Mouse (Mus musculus) midbrain, embryonic 11.5 days (tissue): Measurements from ENCODE around the gene Ahcyl2. TPM values are rescaled to one million over a fixed set of nuclear protein-coding genes. Genes with fewer than 3 reads are reported as not detected.

Experiments
- ATAC-seq: fragments of 200-750 bp; cut with Nextera tagmentation; 2 replicates; pipeline ENCODE4 v1.8.0; 2017; ENCODE audit warnings: moderate TSS enrichment, moderate library complexity; ENCODE audit not compliant: low FRiP score
- DNase-seq: peaks from one replicate; pipeline ENCODE4 v3.0.0; 2015; ENCODE audit warnings: low spot score; ENCODE audit errors: missing footprints
- H3K27ac ChIP-seq: fragments of 300-500 bp; sonication (generic); 2 replicates; pipeline ENCODE4 v1.5.1; 2014; ENCODE audit warnings: low read depth, low read length
- H3K27me3 ChIP-seq: fragments of 300-500 bp; sonication (generic); 2 replicates; pipeline ENCODE4 v1.6.1; 2014; ENCODE audit warnings: mild to moderate bottlenecking, low read length, moderate library complexity, mixed read lengths; ENCODE audit not compliant: control insufficient read depth, insufficient read depth
- H3K36me3 ChIP-seq: fragments of 300-500 bp; sonication (generic); 2 replicates; pipeline ENCODE4 v1.6.1; 2014; ENCODE audit warnings: mild to moderate bottlenecking, low read length, moderate library complexity, mixed read lengths; ENCODE audit not compliant: control insufficient read depth, insufficient read depth
- H3K4me1 ChIP-seq: fragments of 300-500 bp; sonication (generic); 2 replicates; pipeline ENCODE4 v1.6.1; 2014; ENCODE audit warnings: low read length; ENCODE audit not compliant: control insufficient read depth, insufficient read depth
- H3K4me2 ChIP-seq: fragments of 300-500 bp; sonication (generic); 2 replicates; pipeline ENCODE4 v1.6.1; 2014; ENCODE audit warnings: mild to moderate bottlenecking, moderate library complexity
- H3K4me3 ChIP-seq: fragments of 300-500 bp; sonication (generic); 2 replicates; pipeline ENCODE4 v1.5.1; 2014; ENCODE audit warnings: low read depth, low read length
- H3K9ac ChIP-seq: fragments of 300-500 bp; sonication (generic); 2 replicates; pipeline ENCODE4 v1.6.1; 2014; ENCODE audit warnings: low read length
- H3K9me3 ChIP-seq: fragments of 300-500 bp; sonication (generic); 2 replicates; pipeline ENCODE4 v1.6.1; 2016; ENCODE audit warnings: low read length; ENCODE audit not compliant: control insufficient read depth
- WGBS: fragments of 180-500 bp; shearing (Covaris S2); extraction: QIAGEN DNeasy Blood & Tissue Kit; methylation state at CpG from one replicate; pipeline ENCODE4 v1.1.7; 2014; 5-methylcytosine and 5-hydroxymethylcytosine counted together
- polyA plus RNA-seq: library from polyadenylated mRNA; unstranded; fragments of >200 nt; fragmentation: Nextera tagmentation; extraction: Ambion mirVana; gene quantifications from 2 replicates; pipeline ENCODE4 v1.2.1, GENCODE M21; 2014

Gene Ahcyl2
- polyA plus RNA-seq, 1 experiment from 2014 or later: 11.3 TPM

GRCm38 (mm10) chr6:29866935-29867724, 99.3 kb downstream of the Ahcyl2 start:
- Histone ChIP-seq H3K4me1 (no peaks in the 10 kb centered on the region), H3K9ac (no peak overlapping the region), H3K27ac (no peak overlapping the region), H3K9me3 (no peaks in the 10 kb centered on the region), H3K36me3 (no peaks in the 10 kb centered on the region), H3K4me3 (no peak overlapping the region), H3K27me3 (no peaks in the 10 kb centered on the region), H3K4me2 (no peak overlapping the region)
- DNase-seq: no peak
- no peak for ATAC-seq
- 83% methylated on average over 9 of the region's 9 CpGs for WGBS

GRCm38 (mm10) chr6:29868341-29868895, 100.6 kb downstream of the Ahcyl2 start:
- no peak for DNase-seq
- WGBS: 64% methylated on average over 2 of the region's 2 CpGs

GRCm38 (mm10) chr6:29873654-29874053, 105.8 kb downstream of the Ahcyl2 start:
- Histone ChIP-seq H3K27ac (no peak overlapping the region), H3K9ac (no peak overlapping the region), H3K4me2 (no peak overlapping the region), H3K27me3 (no peaks in the 10 kb centered on the region), H3K4me3 (no peak overlapping the region), H3K9me3 (no peaks in the 10 kb centered on the region), H3K36me3 (no peaks in the 10 kb centered on the region), H3K4me1 (no peaks in the 10 kb centered on the region)
- WGBS: 72% methylated on average over 2 of the region's 2 CpGs
- ATAC-seq (no peak), DNase-seq (no peak)

More at GRCm38 (mm10) chr6:29868341-29868895, 100.6 kb downstream of the Ahcyl2 start:
- ATAC-seq: no peak
- Histone ChIP-seq H3K4me3 (no peak overlapping the region), H3K9me3 (no peaks in the 10 kb centered on the region), H3K4me1 (no peaks in the 10 kb centered on the region), H3K36me3 (no peaks in the 10 kb centered on the region), H3K9ac (no peak overlapping the region), H3K27ac (no peak overlapping the region), H3K27me3 (no peaks in the 10 kb centered on the region), H3K4me2 (no peak overlapping the region)

GRCm38 (mm10) chr6:29875576-29875975, 107.8 kb downstream of the Ahcyl2 start:
- Histone ChIP-seq H3K4me1 (no peaks in the 10 kb centered on the region), H3K27me3 (no peaks in the 10 kb centered on the region), H3K36me3 (no peaks in the 10 kb centered on the region), H3K4me3 (no peak overlapping the region), H3K4me2 (no peak overlapping the region), H3K27ac (no peak overlapping the region), H3K9ac (no peak overlapping the region), H3K9me3 (no peaks in the 10 kb centered on the region)
- 91% methylated on average over 5 of the region's 5 CpGs for WGBS
- DNase-seq (no peak), ATAC-seq (no peak)

- H3K27me3 ChIP-seq: no peaks in the 10 kb centered on the region
- H3K27ac ChIP-seq: no peak overlapping the region
- H3K4me1 ChIP-seq: no peaks in the 10 kb centered on the region
- no peak overlapping the region for H3K4me2 ChIP-seq
- WGBS: 93% methylated on average over 4 of the region's 4 CpGs
- no peaks in the 10 kb centered on the region for H3K9me3 ChIP-seq
- H3K36me3 ChIP-seq: no peaks in the 10 kb centered on the region
- DNase-seq (no peak), ATAC-seq (no peak)
- no peak overlapping the region for H3K4me3 ChIP-seq
- no peak overlapping the region for H3K9ac ChIP-seq
These were observed 109.0 kb downstream of the Ahcyl2 start for GRCm38 (mm10) chr6:29876782-29877181.

- H3K4me1 ChIP-seq: no peaks in the 10 kb centered on the region
- no peak overlapping the region for H3K4me2 ChIP-seq
- H3K27me3 ChIP-seq: no peaks in the 10 kb centered on the region
- no peak overlapping the region for H3K9ac ChIP-seq
- no peaks in the 10 kb centered on the region for H3K36me3 ChIP-seq
- no peak overlapping the region for H3K27ac ChIP-seq
- DNase-seq (no peak), ATAC-seq (no peak)
- no peaks in the 10 kb centered on the region for H3K9me3 ChIP-seq
- no peak overlapping the region for H3K4me3 ChIP-seq
These were observed 111.8 kb downstream of the Ahcyl2 start for GRCm38 (mm10) chr6:29879579-29879978.

GRCm38 (mm10) chr6:29880796-29881195, 113.0 kb downstream of the Ahcyl2 start:
- H3K4me1 ChIP-seq: no peaks in the 10 kb centered on the region

GRCm38 (mm10) chr6:29881936-29882335, 114.1 kb downstream of the Ahcyl2 start:
- H3K9ac ChIP-seq: no peak overlapping the region
- H3K4me2 ChIP-seq: no peak overlapping the region
- no peaks in the 10 kb centered on the region for H3K4me1 ChIP-seq
- DNase-seq (no peak), ATAC-seq (no peak)
- H3K9me3 ChIP-seq: no peaks in the 10 kb centered on the region
- no peak overlapping the region for H3K27ac ChIP-seq
- no peaks in the 10 kb centered on the region for H3K36me3 ChIP-seq
- H3K4me3 ChIP-seq: no peak overlapping the region
- no peaks in the 10 kb centered on the region for H3K27me3 ChIP-seq
- 93% methylated on average over 2 of the region's 2 CpGs for WGBS

More at GRCm38 (mm10) chr6:29880796-29881195, 113.0 kb downstream of the Ahcyl2 start:
- no peak for DNase-seq
- no peaks in the 10 kb centered on the region for H3K9me3 ChIP-seq
- no peaks in the 10 kb centered on the region for H3K36me3 ChIP-seq
- no peak overlapping the region for H3K27ac ChIP-seq
- H3K4me3 ChIP-seq: no peak overlapping the region
- no peak for ATAC-seq
- H3K4me2 ChIP-seq: no peak overlapping the region
- no peaks in the 10 kb centered on the region for H3K27me3 ChIP-seq
- no peak overlapping the region for H3K9ac ChIP-seq
- WGBS: 88% methylated on average over 3 of the region's 3 CpGs

- ATAC-seq: no peak
- 90% methylated on average over 6 of the region's 6 CpGs for WGBS
These were observed 115.1 kb downstream of the Ahcyl2 start for GRCm38 (mm10) chr6:29882870-29883269.

More at GRCm38 (mm10) chr6:29882870-29883269, 115.1 kb downstream of the Ahcyl2 start:
- no peak overlapping the region for H3K9ac ChIP-seq
- H3K27ac ChIP-seq: no peak overlapping the region
- no peaks in the 10 kb centered on the region for H3K27me3 ChIP-seq
- no peaks in the 10 kb centered on the region for H3K4me1 ChIP-seq
- no peaks in the 10 kb centered on the region for H3K36me3 ChIP-seq
- H3K4me3 ChIP-seq: no peak overlapping the region
- H3K4me2 ChIP-seq: no peak overlapping the region
- no peak for DNase-seq
- H3K9me3 ChIP-seq: no peaks in the 10 kb centered on the region
